Mouse (Mus musculus): ENCODE results near the gene Wfdc15b. TPM values are rescaled to one million over a fixed set of nuclear protein-coding genes. Genes with fewer than 3 reads are reported as not detected.

Wfdc15b gene
- polyA plus RNA-seq (2017; shearing (Covaris generic)) = not detected

DNA sequence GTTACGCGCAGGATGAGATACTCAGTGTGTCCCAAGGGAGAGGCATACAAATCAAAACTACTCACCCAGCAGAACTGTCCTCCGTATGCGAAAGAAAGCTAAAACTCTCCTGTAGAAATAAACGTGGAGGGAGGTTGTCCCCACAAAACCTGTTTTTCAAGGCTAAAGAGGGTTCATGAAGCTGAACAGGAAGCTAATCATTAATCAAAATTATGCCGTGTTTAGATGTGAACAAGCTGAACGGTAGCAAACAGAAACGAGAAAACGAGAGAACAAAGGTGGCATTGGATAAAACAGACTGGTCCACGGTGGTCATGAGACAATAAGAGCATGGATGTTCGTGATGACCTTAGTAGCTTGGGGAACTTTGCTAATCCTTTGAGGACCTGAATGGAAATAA, at the start of gene Wfdc15b:
Gene Wfdc15b (minus strand): TSS at position 139 of the 400 bp plus-strand sequence.

DNA sequence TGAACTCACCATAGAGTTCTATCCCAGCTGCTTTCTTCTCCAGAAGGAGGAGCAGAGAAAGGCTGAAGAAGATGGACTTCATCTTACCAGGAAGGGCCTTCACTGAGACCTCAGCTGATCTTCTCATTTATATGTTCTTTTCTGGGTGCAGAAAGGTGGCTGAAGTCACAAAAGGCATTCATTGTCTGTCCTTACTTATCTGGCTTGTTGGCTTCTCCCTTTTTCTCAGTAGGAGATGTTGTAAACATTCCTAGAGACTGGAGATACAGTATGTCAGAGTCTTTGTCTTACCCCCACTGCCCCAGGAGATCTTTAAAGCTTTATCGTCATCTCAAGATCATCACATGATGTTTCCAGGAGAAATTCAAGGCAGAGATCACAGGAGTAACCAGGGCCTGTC, 35.1 kb upstream of the Wfdc15b start, which contains the start of gene Svs3b:
Gene Svs3b (minus strand): TSS at position 101 of the 400 bp plus-strand sequence.

DNA sequence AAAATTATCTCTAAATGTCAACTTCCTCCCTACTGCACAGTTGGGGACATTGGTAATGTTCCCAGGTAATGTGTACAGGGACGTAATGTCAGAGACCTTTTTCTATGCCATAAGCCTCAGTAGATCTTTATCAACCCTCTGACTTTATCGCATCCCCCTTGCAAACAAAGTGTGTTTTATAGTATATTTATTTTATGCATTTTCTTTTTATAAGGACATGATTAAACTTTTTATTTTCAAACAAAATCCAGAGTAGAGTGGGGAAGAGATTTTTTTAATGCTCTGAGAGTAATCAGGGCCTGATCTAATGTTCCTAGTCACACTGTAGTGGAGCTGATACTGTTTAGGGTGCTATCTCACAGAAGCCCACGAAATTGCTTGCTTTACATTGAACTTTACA, 16.9 kb upstream of the Wfdc15b start, which contains the start of gene Svs2:
Gene Svs2 (minus strand): TSS at position 101 of the 400 bp plus-strand sequence.

DNA sequence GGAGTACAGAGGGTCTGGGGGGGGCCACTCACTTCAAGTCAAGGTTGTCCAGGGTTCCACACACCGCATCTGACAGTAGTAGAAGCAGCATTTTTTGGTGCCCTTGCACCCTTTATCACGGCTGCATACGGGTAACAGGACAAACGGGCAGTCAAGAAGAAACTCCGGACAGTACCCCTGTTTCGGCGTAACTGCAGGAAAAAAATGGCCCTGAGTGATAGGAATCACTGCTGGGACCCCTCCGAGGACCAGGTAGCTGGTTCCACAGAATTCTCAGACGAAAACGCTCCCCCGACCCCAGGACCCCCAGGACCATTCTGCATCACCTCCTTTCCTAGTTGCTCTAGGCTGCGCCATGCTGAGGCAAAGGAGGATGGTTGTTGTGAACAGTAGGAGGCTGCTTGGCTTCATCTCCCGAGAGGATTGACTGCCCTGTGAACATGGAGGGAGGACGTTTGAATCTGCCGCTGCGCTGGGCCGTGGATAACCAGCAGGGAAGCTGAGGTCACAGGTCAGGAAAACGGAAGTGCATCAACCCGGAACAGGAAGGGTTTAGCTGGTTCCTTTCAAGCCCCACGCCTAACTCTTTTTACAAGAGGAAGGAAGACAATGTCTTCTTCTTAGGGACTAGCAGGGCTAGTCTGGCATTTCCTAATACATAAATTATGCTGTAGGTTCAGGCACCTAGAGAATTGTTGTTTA, 21.7 kb downstream of the Wfdc15b start, which contains the start of gene Wfdc15a:
Gene Wfdc15a (minus strand): TSS at position 505 of the 702 bp plus-strand sequence.

DNA sequence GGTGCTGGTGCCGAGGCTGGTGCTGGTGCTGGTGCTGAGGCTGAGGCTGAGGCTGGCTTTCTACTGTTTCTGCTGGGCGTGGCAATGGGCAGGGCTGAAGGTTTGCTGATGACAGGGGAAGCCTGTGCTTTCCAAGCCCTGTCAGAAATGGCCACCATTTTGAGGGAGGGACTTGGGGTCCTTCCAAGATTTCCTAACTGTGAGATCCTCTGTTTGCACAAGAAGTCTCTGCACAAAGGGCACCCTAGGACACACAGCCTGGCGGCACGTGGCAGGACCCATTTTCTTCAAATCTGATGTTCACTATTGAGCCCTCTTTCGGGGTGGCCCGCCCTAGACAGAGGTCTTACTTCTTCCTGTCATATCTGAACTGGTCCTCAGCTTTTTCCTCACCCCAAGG, 30.9 kb downstream of the Wfdc15b start, which contains the start of gene Wfdc12:
Gene Wfdc12 (minus strand): TSS at position 33 of the 400 bp plus-strand sequence.

DNA sequence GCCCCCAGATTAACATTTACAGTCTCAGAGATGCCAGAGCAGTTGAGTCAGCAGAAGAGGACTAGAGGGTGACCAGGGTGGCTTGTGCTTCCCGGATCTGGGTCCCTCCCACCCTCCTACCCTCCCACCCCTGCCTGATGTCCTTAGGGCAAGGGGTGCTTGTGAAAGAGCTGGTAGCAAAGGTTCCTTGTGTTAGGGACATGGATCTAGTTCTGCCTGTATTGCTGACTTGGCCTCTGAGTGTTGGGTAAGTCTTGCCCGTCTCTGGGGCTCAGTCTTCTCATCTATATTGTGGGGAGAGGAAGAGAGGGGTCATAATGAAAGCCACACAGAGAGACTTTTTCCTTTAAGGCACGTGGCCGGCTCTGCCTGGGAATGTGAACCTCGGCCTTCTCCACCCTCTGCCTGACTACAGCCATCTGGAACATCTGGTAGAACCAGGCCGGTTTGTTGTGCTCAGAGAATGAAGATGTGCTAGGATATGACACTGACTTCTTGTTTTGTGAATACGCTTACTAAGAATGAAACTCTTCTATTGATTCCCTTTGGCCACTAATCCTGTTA, 38.7 kb downstream of the Wfdc15b start, which contains the start of gene Wfdc5:
Gene Wfdc5 (minus strand): TSS at position 51 of the 564 bp plus-strand sequence.

DNA sequence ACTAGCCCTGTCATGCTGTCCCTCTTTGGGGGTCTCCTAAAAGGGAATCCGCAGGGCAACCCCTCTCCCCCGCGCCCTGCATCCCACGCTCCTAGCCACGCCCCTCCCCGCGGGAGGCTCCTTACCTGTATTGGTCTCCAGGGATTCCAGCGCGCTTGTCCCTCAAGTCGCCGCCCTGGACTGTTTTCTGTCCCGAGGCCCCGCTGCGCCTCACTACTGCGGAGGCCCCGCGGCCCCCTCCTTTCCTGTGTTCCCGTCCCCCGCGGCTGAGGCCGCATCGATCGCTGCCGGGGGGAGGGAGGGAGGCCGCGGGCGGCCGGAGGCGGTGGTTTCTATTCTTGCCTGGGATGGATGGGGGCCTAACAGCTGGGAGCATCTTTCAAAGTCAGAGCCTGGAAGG, 50.6 kb downstream of the Wfdc15b start, which contains the start of gene Kcns1:
Gene Kcns1 (minus strand): TSS at position 212 of the 400 bp plus-strand sequence.

Other genes with a start within 250 kb of the Wfdc15b start
- gene Ywhab, start 226.7 kb downstream of the Wfdc15b start, polyA plus RNA-seq (2017; shearing (Covaris generic)) = 59.6 TPM
- gene Pabpc1l, start 196.2 kb downstream of the Wfdc15b start, polyA plus RNA-seq (2017; shearing (Covaris generic)) = 1.7 TPM
- gene Stk4, start 151.3 kb downstream of the Wfdc15b start, polyA plus RNA-seq (2017; shearing (Covaris generic)) = 314 TPM
- 123 TPM for gene Tomm34, start 150.5 kb downstream of the Wfdc15b start, polyA plus RNA-seq (2017; shearing (Covaris generic))
- gene Kcns1, start 50.5 kb downstream of the Wfdc15b start, polyA plus RNA-seq (2017; shearing (Covaris generic)) = not detected
- gene Wfdc5, start 38.9 kb downstream of the Wfdc15b start, polyA plus RNA-seq (2017; shearing (Covaris generic)) = not detected
- gene Wfdc12, start 31.1 kb downstream of the Wfdc15b start, polyA plus RNA-seq (2017; shearing (Covaris generic)) = not detected
- not detected for gene Wfdc15a, start 21.5 kb downstream of the Wfdc15b start, polyA plus RNA-seq (2017; shearing (Covaris generic))
- not detected for gene Svs2, start 16.8 kb upstream of the Wfdc15b start, polyA plus RNA-seq (2017; shearing (Covaris generic))
- gene Svs3b, start 35.0 kb upstream of the Wfdc15b start, polyA plus RNA-seq (2017; shearing (Covaris generic)) = not detected
- not detected for gene Svs4, start 56.8 kb upstream of the Wfdc15b start, polyA plus RNA-seq (2017; shearing (Covaris generic))
- gene Svs3a, start 67.6 kb upstream of the Wfdc15b start, polyA plus RNA-seq (2017; shearing (Covaris generic)) = not detected
- not detected for gene Svs6, start 95.1 kb upstream of the Wfdc15b start, polyA plus RNA-seq (2017; shearing (Covaris generic))
- gene Svs5, start 111.1 kb upstream of the Wfdc15b start, polyA plus RNA-seq (2017; shearing (Covaris generic)) = not detected
- 5.8 TPM for gene Slpi, start 167.4 kb upstream of the Wfdc15b start, polyA plus RNA-seq (2017; shearing (Covaris generic))
- gene Rbpjl, start 181.5 kb upstream of the Wfdc15b start, polyA plus RNA-seq (2017; shearing (Covaris generic)) = not detected
- not detected for gene Matn4, start 183.5 kb upstream of the Wfdc15b start, polyA plus RNA-seq (2017; shearing (Covaris generic))
- gene Sdc4, start 222.2 kb upstream of the Wfdc15b start, polyA plus RNA-seq (2017; shearing (Covaris generic)) = 25.2 TPM
- gene Sys1, start 235.3 kb upstream of the Wfdc15b start, polyA plus RNA-seq (2017; shearing (Covaris generic)) = 18.6 TPM
- gene Gm20458, start 239.3 kb upstream of the Wfdc15b start, polyA plus RNA-seq (2017; shearing (Covaris generic)) = not detected

All from CD4-positive, CD25-positive, alpha-beta regulatory T cell, adult 9 weeks (primary cell).